Mouse (Mus musculus): Measurements from ENCODE around the gene Csf2ra. TPM values are rescaled to one million over a fixed set of nuclear protein-coding genes. Genes with fewer than 3 reads are reported as not detected.

The Csf2ra gene
- 10.8 TPM for polyA plus RNA-seq (2014; fragmentation: Illumina TruSeq; extraction: RNeasy Lipid Tissue Mini Kit (QIAGEN cat#74804); ENCODE audit: low read depth, low replicate concordance)

GRCm38 (mm10) chr19:61227941-61228701 is at the start of gene Csf2ra:
Csf2ra (minus strand) TSS chr19:61228429.

GRCm38 (mm10) chr19:61183590-61183989 is 44.6 kb downstream of the Csf2ra start, which contains the start of gene Gm6020:
Gm6020 (plus strand) TSS chr19:61183890.

GRCm38 (mm10) chr19:61175756-61176324 is 52.4 kb downstream of the Csf2ra start, which contains the start of gene Gm7102:
Gm7102 (minus strand) TSS chr19:61176309.

Other genes starting within 250 kb of the Csf2ra start
- gene Zfp950, start 87.6 kb downstream of the Csf2ra start, polyA plus RNA-seq (2014; fragmentation: Illumina TruSeq; extraction: RNeasy Lipid Tissue Mini Kit (QIAGEN cat#74804); ENCODE audit: low read depth, low replicate concordance) = 29.2 TPM
- gene Gm7102, start 52.1 kb downstream of the Csf2ra start, polyA plus RNA-seq (2014; fragmentation: Illumina TruSeq; extraction: RNeasy Lipid Tissue Mini Kit (QIAGEN cat#74804); ENCODE audit: low read depth, low replicate concordance) = not detected
- gene Gm6020, start 44.5 kb downstream of the Csf2ra start, polyA plus RNA-seq (2014; fragmentation: Illumina TruSeq; extraction: RNeasy Lipid Tissue Mini Kit (QIAGEN cat#74804); ENCODE audit: low read depth, low replicate concordance) = not detected
- not detected for gene Gm21060, start 68.6 kb upstream of the Csf2ra start, polyA plus RNA-seq (2014; fragmentation: Illumina TruSeq; extraction: RNeasy Lipid Tissue Mini Kit (QIAGEN cat#74804); ENCODE audit: low read depth, low replicate concordance)